Mouse (Mus musculus): ENCODE measurements around the gene Tyk2. TPM values are rescaled to one million over a fixed set of nuclear protein-coding genes. Genes with fewer than 3 reads are reported as not detected.

Gene Tyk2
- total RNA-seq, 1 experiment = 16.8 TPM

DNA sequence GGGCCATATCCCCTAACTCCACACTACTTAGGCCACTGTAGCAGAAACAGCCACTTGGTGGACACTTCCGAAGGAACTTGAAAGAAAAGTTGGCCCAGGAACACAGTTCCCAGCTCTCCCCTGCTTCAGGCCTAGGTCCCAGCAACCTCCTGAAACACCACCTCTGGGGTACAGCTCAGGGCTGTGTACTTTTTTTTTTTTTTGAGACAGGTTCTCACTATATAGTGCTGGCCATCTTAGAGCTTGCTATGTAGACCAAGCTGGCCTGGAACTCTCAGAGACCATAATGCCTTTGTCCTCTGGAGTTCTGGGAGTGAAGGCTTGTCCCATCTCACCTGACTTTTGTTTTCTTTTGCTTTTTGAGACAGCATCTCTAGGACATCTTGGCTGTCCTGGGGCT, 38.1 kb upstream of the Tyk2 start:
- H3K9me3 ChIP-seq (ENCODE audit: control insufficient read depth, insufficient read depth, low read depth, low read length) = no peaks in the 10 kb centered on the region
- no peak for DNase-seq (ENCODE audit: low read depth, low spot score)
- H3K9ac ChIP-seq (ENCODE audit: insufficient read depth, low read depth, low read length, poor library complexity, severe bottlenecking) = no peak overlapping the region
- peaks cover 0 to 2% of the 10 kb centered on the region in 2 experiments; a peak in 1 of 4 replicates for H3K4me1 ChIP-seq (ENCODE audit: control insufficient read depth in 2 of 2, insufficient read depth in 2 of 2, low read length in 2 of 2, poor library complexity in 1 of 2)
- H3K4me3 ChIP-seq (ENCODE audit: insufficient read depth in 1 of 2, low read depth in 1 of 2, low read length in 2 of 2, poor library complexity in 1 of 2, severe bottlenecking in 1 of 2) = no peak overlapping the region
- 0 out of 2 replicates have a peak, but pooled peaks have one; percentile 4 for TF ChIP-seq ZNF384 (IDR thresholded peaks at IDR 0.05; ENCODE audit: low read depth, low read length)
- TF ChIP-seq HCFC1 (IDR thresholded peaks at IDR 0.05; ENCODE audit: borderline replicate concordance, insufficient read depth, low read length) = no peak
- H3K27ac ChIP-seq (ENCODE audit: insufficient read depth, low read depth, low read length, poor library complexity, severe bottlenecking) = no peak overlapping the region
- in situ Hi-C loops (cut with MboI; ENCODE audit: low sequenced_read_pairs in 2 of 2, unreplicated experiment in 2 of 2) = no loop called here
- no peaks in the 10 kb centered on the region for H3K36me3 ChIP-seq (ENCODE audit: control insufficient read depth, insufficient read depth, low read length, poor library complexity, severe bottlenecking)

- H3K4me3 ChIP-seq (ENCODE audit: insufficient read depth in 1 of 2, low read depth in 1 of 2, low read length in 2 of 2, poor library complexity in 1 of 2, severe bottlenecking in 1 of 2) = peak overlapping the region in 1 of 2 experiments; percentile 11; a peak in 1 of 4 replicates
Observed at GRCm38 (mm10) chr9:21168161-21169123, 37.4 kb upstream of the Tyk2 start.

GRCm38 (mm10) chr9:21167140-21168097, 36.4 kb upstream of the Tyk2 start:
- Histone ChIP-seq H3K36me3 (ENCODE audit: control insufficient read depth, insufficient read depth, low read length, poor library complexity, severe bottlenecking) (no peaks in the 10 kb centered on the region), H3K9ac (ENCODE audit: insufficient read depth, low read depth, low read length, poor library complexity, severe bottlenecking) (no peak overlapping the region), H3K9me3 (ENCODE audit: control insufficient read depth, insufficient read depth, low read depth, low read length) (no peaks in the 10 kb centered on the region), H3K4me1 (ENCODE audit: control insufficient read depth in 2 of 2, insufficient read depth in 2 of 2, low read length in 2 of 2, poor library complexity in 1 of 2) (peaks cover 0 to 5% of the 10 kb centered on the region in 2 experiments; a peak in 1 of 4 replicates), H3K27ac (ENCODE audit: insufficient read depth, low read depth, low read length, poor library complexity, severe bottlenecking) (no peak overlapping the region), H3K4me3 (ENCODE audit: insufficient read depth in 1 of 2, low read depth in 1 of 2, low read length in 2 of 2, poor library complexity in 1 of 2, severe bottlenecking in 1 of 2) (no peak overlapping the region; a peak in 1 of 4 replicates)
- no peak for DNase-seq (ENCODE audit: low read depth, low spot score)
- TF ChIP-seq CHD2 (IDR thresholded peaks at IDR 0.05; ENCODE audit: low read depth, low read length) (no peak), ZNF384 (IDR thresholded peaks at IDR 0.05; ENCODE audit: low read depth, low read length) (no peak), HCFC1 (IDR thresholded peaks at IDR 0.05; ENCODE audit: borderline replicate concordance, insufficient read depth, low read length) (no peak), ZC3H11A (IDR thresholded peaks at IDR 0.05; ENCODE audit: borderline replicate concordance, low read depth, low read length) (no peak), MAFK (IDR thresholded peaks at IDR 0.05; ENCODE audit: insufficient read depth, low read depth, low read length) (no peak)
- in situ Hi-C loops (cut with MboI; ENCODE audit: low sequenced_read_pairs in 2 of 2, unreplicated experiment in 2 of 2) = no loop called here

More at GRCm38 (mm10) chr9:21168161-21169123, 37.4 kb upstream of the Tyk2 start:
- Histone ChIP-seq H3K36me3 (ENCODE audit: control insufficient read depth, insufficient read depth, low read length, poor library complexity, severe bottlenecking) (no peaks in the 10 kb centered on the region), H3K4me1 (ENCODE audit: control insufficient read depth in 2 of 2, insufficient read depth in 2 of 2, low read length in 2 of 2, poor library complexity in 1 of 2) (peaks cover 0 to 5% of the 10 kb centered on the region in 2 experiments; a peak in 1 of 4 replicates), H3K9ac (ENCODE audit: insufficient read depth, low read depth, low read length, poor library complexity, severe bottlenecking) (no peak overlapping the region), H3K9me3 (ENCODE audit: control insufficient read depth, insufficient read depth, low read depth, low read length) (no peaks in the 10 kb centered on the region), H3K27ac (ENCODE audit: insufficient read depth, low read depth, low read length, poor library complexity, severe bottlenecking) (no peak overlapping the region)
- no peak for DNase-seq (ENCODE audit: low read depth, low spot score)
- in situ Hi-C loops (cut with MboI; ENCODE audit: low sequenced_read_pairs in 2 of 2, unreplicated experiment in 2 of 2) = no loop called here
- TF ChIP-seq CHD2 (IDR thresholded peaks at IDR 0.05; ENCODE audit: low read depth, low read length) (no peak), HCFC1 (IDR thresholded peaks at IDR 0.05; ENCODE audit: borderline replicate concordance, insufficient read depth, low read length) (no peak), ZC3H11A (IDR thresholded peaks at IDR 0.05; ENCODE audit: borderline replicate concordance, low read depth, low read length) (no peak), MAFK (IDR thresholded peaks at IDR 0.05; ENCODE audit: insufficient read depth, low read depth, low read length) (no peak), ZNF384 (IDR thresholded peaks at IDR 0.05; ENCODE audit: low read depth, low read length) (0 out of 2 replicates have a peak, but pooled peaks have one; percentile 15)

GRCm38 (mm10) chr9:21166516-21166915, 35.5 kb upstream of the Tyk2 start:
- TF ChIP-seq MAFK (IDR thresholded peaks at IDR 0.05; ENCODE audit: insufficient read depth, low read depth, low read length) (no peak), ZNF384 (IDR thresholded peaks at IDR 0.05; ENCODE audit: low read depth, low read length) (no peak), CHD2 (IDR thresholded peaks at IDR 0.05; ENCODE audit: low read depth, low read length) (no peak), HCFC1 (IDR thresholded peaks at IDR 0.05; ENCODE audit: borderline replicate concordance, insufficient read depth, low read length) (no peak), ZC3H11A (IDR thresholded peaks at IDR 0.05; ENCODE audit: borderline replicate concordance, low read depth, low read length) (no peak)
- H3K9ac ChIP-seq (ENCODE audit: insufficient read depth, low read depth, low read length, poor library complexity, severe bottlenecking) = no peak overlapping the region
- H3K4me1 ChIP-seq (ENCODE audit: control insufficient read depth in 2 of 2, insufficient read depth in 2 of 2, low read length in 2 of 2, poor library complexity in 1 of 2) = peaks cover 0 to 5% of the 10 kb centered on the region in 2 experiments; a peak in 1 of 4 replicates
- DNase-seq (ENCODE audit: low read depth, low spot score) = no peak
- H3K36me3 ChIP-seq (ENCODE audit: control insufficient read depth, insufficient read depth, low read length, poor library complexity, severe bottlenecking) = no peaks in the 10 kb centered on the region
- H3K9me3 ChIP-seq (ENCODE audit: control insufficient read depth, insufficient read depth, low read depth, low read length) = no peaks in the 10 kb centered on the region
- H3K27ac ChIP-seq (ENCODE audit: insufficient read depth, low read depth, low read length, poor library complexity, severe bottlenecking) = no peak overlapping the region
- H3K4me3 ChIP-seq (ENCODE audit: insufficient read depth in 1 of 2, low read depth in 1 of 2, low read length in 2 of 2, poor library complexity in 1 of 2, severe bottlenecking in 1 of 2) = peak overlapping the region; percentile 82 to 85
- in situ Hi-C loops (cut with MboI; ENCODE audit: low sequenced_read_pairs in 2 of 2, unreplicated experiment in 2 of 2) = no loop called here
